Mouse (Mus musculus) c-Kit-negative CD71-positive TER-119-positive erythroid progenitor cells, embryonic 14.5 days (primary cell): Measurements from ENCODE around the gene Tenm4.

Experiments
- DNase-seq: peaks from one replicate; pipeline ENCODE4 v3.0.0-alpha.2; 2013; ENCODE audit warnings: low read depth, low spot score

The Tenm4 gene

DNA sequence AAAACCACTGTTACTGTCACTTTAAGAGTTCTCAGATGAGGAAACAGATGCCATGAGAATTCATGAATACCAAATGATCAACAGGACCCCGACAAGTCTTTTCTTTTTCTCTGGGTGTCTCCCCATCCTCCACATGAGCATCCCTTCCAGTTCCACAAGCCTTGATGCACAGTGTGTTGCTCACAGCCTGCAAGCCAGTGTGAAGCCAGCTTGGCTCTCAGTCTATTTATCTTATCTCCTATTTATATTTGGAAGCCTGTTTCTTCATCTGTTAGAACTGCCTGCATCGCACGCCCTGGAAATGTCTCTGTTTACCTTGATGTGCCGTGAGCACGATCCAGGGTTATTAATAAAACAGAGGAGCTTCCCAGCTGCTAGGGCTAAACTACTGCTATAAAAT lies 169.8 kb downstream of the Tenm4 start:
- no peak for DNase-seq

DNA sequence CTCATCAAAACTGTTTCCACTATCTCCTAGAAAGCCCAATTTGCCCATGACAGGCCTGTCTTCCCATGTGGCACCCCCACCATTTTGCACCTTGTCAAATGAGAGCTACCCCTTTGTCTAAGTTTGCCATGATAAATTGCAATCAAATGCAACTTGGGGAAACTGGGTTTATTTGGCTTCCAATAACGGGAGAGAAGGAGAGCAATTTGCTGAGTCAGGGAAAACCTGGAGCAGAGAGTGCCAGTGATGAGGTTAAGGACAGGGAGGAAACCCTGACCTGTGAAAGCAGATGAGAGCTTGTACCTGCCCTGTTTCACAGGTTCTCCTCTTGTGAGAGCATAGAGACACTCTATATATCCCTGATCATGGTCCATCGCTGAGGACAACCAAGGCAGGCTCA lies 170.4 kb downstream of the Tenm4 start:
- DNase-seq: no peak

DNA sequence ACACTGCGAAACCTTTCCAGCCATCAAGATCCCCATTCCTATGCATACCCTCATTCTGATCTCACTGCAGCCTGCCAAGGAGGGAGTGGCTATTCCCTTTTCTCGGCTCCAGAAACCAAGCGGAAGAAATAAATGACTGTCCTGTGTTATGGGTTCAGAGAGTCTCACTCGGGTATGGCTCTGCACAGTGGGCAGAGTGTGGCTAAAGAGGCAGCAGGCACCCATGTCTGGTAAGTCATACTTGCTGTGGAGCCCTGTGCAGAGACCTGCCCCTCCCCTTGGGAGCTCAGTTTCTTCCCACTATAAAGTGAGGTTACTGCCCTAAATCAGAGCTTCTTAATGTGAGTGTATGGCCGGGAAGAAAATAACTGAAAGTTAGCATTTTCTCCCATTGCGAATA lies 171.9 kb downstream of the Tenm4 start:
- DNase-seq: no peak

DNA sequence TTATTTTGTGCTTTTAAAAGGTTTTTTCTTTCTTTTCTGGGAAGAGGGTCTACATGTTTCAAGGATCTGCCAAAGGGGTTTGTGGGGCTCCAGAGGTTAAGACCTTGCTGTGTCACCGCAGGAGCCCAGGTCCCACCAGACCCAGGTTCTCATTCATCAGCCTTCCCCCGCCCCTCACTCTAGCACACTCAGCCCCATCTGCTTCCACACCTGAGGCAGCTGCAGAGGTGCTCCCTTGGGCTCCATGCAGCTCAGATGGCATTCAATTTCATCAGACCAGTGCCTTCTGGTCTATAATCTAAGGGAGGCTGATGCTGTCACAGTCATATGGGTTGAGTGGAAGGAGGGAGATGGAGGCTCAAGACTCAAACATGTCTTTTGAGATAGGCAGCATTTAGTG lies 172.6 kb downstream of the Tenm4 start:
- DNase-seq: no peak

DNA sequence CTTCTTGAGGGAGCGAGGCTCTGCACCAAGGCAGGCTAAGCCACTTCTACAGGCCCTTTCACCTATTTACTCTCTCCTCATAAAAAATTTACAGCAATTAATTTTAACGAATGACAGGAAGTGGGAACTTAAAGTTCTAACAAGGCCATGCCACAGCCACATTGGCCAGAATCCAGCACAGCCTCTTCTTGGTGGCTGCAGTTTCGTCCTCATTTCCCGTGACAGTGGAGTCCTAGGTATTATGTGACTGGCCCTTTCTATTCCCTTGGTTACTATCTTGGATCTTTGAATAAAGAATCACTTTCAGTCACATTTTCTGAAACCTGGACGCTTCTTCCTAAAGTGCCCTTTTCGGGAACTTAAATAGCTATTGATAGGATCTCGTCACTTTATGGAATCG lies 181.6 kb downstream of the Tenm4 start:
- no peak for DNase-seq

DNA sequence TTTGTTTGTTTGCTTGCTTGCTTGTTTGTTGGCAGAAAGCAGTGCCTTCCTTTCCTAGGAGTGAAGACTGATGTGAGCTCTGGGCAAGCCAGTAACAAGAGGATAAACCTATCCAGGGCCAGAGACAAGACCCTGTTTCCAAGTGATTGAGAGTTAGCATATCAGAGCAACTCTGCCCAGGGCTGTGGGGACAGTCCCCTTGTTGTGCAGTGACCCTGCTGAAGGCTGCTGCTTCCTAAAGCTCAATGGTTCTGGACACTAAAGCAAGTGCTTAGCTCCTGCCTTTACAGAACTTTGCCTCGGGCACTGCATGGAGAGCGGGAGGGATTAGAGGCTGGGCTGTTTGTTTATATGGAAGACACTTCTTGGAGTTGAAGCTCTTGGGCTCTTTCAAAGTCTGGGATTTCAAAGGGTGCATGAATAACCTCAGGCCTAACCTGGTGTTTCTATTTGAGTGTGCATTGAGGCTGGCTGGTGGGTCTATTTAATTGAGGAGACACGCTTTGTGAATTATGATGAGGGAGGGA lies 185.3 kb downstream of the Tenm4 start:
- no peak for DNase-seq

DNA sequence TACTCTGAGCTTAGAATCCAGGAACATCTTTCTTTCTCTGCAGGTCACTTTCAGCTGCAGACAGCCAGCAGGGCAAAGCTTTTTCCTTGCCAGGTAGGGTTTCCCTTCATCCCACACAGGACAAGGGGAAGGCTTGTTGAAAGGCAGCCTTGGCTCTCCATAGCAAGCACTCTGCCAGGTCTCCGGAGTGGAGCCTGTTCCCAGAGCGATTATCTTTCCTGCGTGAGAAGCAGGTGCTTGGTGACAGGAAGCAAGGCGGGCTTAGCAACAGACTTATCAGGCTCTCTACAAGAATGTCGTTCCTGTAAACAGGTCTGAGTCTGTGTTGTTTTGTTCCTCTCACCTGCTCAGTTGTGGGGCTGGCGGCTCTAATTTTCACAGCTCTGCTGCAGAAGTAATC lies 186.5 kb downstream of the Tenm4 start:
- no peak for DNase-seq

DNA sequence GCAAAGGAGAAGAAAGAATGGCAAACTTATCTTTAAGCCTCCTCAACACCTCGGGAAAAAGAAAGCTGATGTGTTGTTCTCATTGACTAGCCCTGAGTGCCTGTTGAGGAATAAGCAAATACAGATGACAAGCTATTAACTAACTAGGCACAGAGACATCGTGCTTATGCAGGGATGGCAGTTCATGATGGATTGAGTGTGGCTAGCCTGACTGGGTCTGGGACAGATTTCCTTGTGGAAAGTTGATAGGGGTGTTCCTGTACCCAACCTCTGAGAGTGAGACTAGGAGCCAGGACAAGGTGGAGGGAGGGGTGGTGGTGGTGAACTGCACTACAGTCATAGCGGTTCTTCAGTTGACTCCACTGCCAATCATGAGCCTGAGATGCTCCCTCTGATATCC lies 192.3 kb downstream of the Tenm4 start:
- no peak for DNase-seq

DNA sequence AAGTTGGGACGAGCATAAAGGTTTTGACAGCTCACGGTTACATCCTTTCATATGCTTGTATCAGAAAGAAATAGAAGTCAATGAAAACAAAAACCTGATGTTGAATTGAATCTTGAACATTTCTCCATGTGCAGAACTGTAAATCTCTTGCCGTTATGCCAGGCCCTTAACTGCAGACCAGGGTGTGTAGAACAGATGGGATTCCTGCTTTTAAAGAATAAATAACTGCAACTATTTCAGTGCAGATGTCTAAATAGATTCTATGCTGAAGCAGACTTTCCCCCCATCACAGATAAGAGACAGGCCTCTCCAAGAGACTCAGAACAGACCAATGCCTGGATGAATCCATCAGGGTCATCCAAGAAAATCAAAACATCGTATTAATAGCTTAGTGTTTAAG lies 198.9 kb downstream of the Tenm4 start:
- DNase-seq: no peak

DNA sequence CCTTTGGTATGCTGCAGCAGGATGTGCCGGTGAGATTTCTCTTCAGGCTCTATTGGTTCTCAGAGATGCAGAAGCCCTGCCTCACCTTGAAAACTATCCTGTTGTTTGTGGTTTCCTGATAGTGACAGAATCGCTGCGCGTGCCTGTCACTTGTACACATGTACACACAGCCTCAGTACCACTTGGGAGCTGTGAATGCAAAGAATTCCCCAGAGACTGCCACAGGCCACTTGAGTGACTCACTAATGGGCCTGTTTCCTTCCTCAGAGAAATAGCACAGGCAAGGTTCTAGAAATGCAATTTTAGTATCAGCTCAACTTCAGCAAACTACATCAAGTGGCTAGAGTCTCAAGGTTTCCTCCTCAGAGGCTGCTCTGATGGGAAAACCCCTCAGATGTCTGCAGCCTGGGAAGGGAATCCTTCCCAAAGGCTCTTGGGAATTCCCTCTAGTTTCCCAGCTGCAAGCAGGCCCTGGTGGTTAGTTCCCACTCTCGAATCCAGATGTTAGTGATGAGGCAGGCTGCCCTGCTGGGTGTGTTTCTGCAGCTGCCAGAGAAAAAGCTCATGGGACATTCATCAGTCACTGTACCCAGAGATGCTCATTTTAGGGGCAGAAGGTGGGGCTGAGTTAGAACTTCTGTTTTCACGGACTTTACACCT lies 203.1 kb downstream of the Tenm4 start:
- DNase-seq: no peak

DNA sequence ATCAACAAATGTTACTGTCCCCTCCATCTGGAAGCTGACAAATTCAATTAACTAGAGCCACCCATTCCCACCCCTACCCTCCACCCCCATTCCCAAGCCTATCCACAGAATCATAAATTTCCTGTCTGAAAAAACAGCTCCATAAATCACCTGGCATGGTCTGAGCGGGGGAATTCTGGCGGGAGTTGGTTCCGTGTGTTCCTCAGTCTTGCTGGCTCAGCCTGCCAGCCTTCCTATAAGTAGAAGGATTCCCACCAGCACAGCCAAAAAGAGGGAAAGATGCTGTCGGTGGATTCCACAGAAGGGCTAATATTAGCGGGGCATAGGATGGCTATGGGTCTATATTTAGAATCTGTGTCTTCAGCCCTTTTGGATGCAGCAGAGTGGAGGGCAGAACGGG lies 204.5 kb downstream of the Tenm4 start:
- no peak for DNase-seq

DNA sequence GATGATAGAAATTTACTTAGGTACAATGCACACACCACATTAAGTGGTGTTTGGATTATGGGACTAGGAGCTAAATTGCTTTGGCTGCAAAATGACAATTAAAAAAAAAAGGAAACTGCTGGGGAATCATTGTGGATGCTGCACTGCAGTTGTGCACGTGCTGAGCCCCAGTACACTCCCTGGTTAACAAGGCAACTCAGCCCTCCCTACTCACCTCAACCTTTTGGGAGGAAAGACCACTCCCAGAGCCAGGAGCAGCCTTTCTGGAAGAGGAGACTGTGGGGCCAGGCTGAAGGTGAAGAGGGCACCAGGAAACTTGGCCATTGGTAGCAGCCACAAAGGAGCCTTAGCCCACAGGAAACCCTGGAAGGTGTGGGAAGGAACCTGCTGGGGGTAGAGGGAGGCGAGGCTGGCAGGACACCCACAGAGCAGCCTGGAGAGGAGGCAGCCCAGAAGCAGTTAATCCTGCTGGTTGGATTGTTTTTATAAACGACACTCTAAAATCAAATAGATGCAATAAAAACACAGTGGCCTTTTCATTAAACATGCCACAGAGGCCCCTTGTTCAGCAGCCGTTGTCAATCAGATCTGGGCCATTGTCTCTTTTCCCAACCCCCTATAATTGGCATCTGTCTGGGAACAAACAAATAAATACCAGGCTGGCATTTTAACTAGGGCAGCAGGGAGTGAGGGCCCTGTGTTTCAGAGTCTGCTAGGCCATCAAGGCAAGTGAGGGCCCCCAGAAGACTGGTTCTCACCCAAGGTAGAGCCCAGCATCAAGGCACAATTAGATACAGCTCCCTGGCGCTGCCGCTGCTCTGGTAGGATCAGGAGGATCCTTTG lies 212.9 kb downstream of the Tenm4 start:
- DNase-seq: no peak

DNA sequence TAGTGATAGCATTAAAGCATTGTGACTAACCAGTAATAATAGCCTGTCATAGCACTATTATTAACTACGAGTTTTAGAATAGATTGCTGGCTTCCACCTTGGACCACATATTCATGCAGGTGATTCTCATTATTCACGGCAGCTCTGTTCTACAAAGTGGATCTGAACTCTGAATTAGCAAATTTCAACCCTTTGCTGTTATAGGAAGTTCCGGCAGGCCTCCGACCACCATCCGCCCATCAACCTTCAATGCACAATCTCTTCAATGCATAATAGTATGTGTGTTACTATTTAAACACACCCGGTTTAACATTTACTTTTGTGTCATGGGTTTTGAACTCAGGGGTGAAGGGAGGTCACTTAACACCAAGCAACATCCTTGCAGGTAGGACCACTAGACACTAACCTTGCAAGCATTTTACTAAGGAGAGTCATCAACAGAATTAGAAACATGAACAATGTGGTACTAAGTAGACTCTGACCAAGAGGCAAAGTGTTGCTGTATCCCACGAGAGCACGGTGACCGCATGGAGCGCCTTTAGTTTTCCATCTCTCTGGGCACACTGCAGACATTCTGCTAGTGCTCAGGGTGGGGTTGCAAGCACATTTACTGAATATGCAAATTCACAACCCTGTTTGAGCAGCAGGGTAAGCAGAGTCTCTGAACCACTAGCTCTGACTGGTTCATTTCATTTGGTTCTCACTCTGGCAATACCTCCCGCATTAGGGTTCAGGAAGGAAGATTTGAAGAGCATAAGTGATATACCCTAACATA lies 213.9 kb downstream of the Tenm4 start:
- no peak for DNase-seq

DNA sequence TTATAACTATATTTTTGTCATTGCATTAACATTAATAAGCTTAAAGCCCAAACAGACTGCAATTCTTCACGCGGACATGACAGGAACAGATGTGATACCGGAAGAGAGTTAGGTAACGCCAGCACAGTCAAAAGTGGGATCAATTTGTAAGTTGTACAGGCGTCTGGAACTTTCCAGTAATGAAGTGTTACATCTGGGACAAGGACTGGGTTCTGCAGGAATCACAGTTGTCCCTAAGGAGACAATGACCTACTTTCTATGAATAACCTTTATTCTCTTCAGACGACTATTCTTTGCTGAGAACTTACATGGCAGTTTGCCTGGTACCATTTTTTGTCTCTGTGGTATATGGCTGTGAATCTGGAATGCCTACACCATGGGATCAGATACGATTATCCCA lies 214.8 kb downstream of the Tenm4 start:
- DNase-seq: no peak

DNA sequence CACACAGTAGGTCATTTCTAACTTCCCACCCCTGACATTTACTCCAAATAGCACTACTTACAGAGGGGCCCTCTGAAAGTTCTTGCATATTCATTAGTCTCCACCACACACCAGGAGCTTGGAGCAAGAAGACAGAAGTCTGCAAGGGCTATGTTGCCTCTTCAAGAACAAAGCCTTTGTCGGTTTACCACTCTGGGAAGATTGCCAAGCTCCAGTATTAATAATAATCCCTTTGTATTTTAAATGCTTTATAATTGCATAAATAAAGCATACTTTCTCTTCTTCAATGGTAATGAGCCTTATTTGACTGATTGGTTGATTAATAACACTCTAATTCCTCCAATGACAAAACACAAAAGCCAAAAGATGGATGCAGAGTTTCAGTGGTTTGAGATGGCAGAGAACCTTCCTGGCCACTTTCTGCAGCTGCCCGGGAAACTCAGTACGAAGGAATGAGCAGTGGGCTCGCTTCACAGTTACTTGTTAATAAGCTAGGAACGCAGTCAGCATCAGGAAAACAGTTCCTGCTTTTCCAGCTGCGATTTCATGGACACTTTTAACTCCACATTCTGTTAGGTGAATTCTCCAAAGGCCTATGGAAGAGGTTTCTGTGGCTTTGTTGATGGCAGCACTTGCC lies 219.1 kb downstream of the Tenm4 start:
- no peak for DNase-seq

DNA sequence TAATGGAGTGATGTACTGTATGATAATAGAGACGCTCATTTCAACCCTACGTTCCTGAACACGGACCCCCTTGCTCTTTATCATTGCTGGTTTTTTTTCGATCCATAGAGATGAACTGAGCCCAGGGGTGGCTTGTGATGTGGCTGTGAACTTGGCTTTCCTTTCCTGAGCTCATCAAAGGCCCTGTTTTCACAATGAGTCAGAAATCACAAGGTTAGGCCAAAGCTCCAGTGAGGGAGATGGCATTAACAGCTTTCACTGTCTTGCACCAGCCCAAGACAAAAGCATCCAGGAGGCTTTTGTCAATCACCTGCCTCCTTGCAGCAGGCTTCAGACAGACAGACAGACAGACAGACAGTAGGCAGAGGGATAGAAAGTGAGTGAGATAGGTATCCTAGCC lies 219.8 kb downstream of the Tenm4 start:
- no peak for DNase-seq

DNA sequence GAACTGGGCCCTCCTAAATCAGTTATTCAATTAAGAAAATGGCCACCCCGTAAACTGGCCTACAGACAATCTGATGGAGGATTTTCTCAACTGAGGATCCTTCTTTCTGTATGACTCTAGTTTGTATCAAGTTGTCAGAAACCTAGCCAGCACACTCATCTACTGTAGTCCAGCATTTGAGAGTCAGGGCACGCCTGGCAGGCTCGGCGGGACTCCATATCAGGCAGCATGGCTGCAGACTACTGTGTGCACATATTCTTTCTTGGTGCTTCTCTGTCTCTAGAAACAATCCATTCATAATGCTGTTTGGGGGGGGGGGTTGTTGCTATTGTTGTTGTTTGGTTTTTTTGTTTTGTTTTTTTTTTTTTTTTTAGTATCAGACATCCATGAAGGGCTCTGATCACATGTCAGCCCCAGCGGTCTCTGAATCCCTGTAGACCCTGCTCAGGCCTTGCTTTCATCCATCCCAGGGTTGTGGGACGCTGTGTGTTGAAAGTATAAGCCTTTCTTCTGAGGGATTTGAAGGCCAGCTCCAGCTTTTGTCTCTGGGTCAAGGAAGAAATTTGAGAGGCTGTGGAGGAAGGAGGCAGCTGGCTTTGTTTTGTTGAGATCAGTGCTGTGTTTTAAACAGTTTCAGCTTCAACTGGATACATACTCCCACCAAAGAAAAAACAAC lies 220.9 kb downstream of the Tenm4 start:
- DNase-seq: no peak

DNA sequence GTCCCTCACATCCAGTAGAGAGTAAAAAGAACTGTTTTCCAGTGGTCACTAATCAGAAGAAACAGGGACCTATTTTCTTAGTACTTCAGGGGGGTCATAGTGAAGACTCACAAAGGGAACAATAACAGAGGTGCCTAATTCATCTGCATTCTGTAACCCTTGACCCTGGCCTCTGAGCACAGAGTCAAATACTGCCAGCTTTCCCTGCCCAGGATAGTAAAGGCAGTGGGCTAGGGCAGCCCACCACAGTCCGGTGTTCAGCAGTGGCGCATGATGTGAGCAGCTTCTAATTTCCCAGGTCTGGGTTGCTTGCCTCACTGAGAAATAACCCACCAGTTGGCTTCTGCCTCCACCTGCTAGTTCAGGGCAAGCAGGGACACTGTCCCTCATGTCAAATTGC lies 221.6 kb downstream of the Tenm4 start:
- no peak for DNase-seq

DNA sequence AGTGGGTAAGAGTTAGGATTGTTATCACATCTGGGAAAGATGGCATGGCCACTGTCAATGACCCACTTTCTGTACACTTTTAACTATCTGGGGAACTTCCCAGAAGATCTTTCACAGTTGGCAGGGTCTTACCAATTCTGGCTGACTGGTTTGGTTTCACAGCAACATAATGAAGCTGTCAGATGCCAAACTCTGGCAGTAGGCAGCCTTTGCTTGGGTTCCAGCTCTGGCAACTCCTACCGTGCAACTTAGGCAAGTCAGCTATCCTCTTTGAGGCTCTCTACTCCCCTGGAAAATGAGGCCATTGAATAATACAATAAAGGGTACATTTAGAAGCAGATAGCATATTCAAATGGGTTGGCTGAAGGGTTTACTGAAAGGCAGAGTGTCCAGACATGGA lies 226.9 kb downstream of the Tenm4 start:
- DNase-seq: no peak

DNA sequence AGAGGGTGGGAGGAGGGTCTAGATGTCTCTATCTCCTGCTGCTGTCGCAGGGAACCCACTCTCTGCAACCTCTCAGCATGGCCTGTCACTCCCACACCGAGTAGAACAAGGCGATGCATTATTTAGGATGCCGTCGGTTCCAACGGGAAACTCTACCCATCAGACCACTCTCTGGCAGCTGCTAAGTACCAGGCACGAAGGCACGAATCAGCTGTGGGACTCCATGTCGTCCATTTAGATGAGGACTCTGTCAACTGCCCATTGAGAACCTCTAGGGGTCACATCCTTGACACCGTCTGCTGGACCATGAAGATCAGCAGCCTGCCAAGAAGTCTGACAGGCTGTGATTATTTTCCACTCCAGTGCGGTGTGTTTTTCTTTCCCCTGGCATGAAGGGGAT lies 229.4 kb downstream of the Tenm4 start:
- no peak for DNase-seq

DNA sequence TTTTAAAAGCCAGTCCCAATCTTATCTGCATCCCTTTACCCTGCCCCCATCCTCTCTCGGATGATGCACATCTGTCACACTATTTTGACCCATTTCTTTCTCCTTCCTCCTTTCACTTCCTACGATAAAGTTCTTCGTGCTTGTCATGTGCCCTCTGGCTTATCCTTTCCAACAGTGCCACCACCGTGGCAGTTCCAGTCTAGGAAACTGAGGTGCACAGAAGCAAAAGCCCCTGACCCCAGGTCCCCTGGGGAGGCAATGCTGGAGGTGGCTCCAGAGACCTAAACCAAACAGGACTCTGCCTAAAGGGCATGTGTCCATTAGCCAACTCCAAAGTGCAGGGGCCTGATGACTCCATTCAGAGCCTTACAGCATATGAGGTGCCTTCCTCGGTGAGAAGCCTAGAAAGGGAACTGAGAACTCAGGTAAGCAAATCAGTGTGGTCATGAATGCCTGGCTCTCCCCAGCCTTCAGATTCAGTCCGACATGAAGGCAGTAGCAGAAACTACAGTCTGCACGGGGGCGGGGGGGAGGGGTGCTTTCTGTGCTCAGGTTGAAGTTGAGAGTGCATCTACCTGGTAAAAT lies 235.7 kb downstream of the Tenm4 start:
- DNase-seq: no peak
